Mouse (Mus musculus) liver, embryonic 14.5 days (tissue): ENCODE measurements around the gene Hbb-bh2.

Experiments
- CTCF ChIP-seq: IDR thresholded peaks from 2 replicates; pipeline ENCODE4 v1.5.1; 2016; ENCODE audit warnings: antibody characterized with exemption, low read depth, control low read depth
- EP300 ChIP-seq: IDR thresholded peaks from 2 replicates; pipeline ENCODE4 v1.6.1; 2016; ENCODE audit warnings: antibody characterized with exemption, low read depth

DNA sequence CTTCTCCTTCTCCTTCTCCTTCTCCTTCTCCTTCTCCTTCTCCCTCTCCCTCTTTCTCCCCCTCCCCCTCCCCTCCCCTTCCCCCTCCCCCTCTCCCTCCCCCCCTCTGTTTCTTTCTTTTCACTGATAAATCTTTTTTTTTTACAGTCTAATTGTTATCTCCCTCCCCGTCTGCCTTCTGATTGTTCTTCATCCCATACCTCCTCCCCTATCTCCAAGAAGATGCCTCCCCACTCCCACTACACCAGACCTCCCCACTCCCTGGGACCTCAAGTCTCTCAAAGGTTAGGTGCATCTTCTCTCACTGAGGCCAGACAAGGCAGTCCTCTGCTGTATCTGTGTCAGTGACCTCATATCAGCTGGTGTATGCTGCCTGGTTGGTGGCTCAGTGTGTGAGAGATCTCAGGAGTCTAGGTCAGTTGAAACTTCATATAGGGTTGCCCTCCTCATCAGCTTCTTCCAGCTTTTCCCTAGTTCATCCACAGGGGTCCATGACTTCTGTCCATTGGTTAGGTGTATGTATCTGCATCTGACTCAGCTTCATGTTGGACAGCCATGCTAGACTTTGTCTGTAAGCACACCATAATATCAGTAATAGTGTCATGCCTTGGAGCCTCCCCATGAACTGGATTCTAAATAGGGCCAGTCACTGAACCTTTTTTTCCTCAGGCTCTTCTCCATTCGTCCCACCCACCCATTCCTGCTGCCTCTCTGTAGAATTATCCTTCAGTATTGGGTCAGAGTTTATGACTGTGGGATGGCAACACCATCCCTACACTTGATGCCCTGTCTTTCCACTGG is 4.4 kb upstream of the Hbb-bh2 start:
- TF ChIP-seq CTCF, result no peak
- TF ChIP-seq EP300, result 0 out of 2 replicates have a peak, but pooled peaks have one; percentile 15
